Mouse (Mus musculus): ENCODE measurements around the gene Sema6d.

DNA sequence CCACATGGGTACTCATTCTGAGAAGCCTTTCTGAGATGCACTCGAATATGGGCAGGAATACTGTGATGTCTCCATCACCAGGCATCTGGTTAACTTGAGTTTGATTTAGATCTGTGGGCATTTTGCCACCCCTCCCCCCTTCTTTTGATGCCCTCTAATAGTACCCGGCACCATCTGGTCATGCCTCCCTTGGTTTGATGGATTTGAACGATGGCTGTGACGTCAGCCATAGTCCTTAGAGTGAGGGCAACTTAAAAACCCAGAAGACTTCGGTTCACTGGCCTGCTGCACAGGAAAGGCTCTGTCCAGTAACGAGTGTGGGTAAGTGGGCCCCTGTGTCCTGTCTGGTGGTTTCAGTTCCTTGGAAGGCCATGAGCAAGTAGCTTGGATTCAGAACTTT, 522.5 kb downstream of the Sema6d start:
- TF ChIP-seq TAL1 (IDR thresholded peaks at IDR 0.05; ENCODE audit: low read length) (no peak), GATA1 (IDR thresholded peaks at IDR 0.05; ENCODE audit: low read length) (no peak)

Measured in erythroblast, embryonic 14.5 days (primary cell).